Mouse (Mus musculus): ENCODE data around the gene Nxf2.

DNA sequence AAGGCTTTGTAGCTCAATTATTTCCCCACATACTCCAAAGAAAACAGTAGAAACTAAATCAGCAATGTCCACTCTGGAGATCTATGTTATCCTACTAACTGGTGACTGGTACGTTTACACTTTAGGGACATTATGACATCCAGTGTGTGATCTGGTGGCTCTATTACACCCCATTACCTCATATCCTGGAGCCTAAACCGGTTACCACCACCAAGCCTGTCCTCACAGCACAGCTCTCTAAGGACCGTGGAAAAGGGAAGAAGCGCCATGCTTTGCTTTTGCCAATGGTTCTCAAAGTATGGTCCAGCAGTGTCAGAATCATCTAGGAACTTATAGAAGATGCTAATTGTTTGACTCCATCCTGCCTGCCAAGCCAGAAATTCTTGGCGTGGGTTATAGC lies 34.6 kb downstream of the Nxf2 start:
- TF ChIP-seq CTCF (IDR thresholded peaks at IDR 0.05; ENCODE audit: control insufficient read depth, insufficient read depth, low read length): no peak
- no peak for TF ChIP-seq POLR2A (IDR thresholded peaks at IDR 0.05; ENCODE audit: borderline replicate concordance, control insufficient read depth, low read depth, low read length)

Data from bone marrow, adult 2 months (tissue).